Mouse (Mus musculus) layer of hippocampus, adult 2 months (tissue): ENCODE measurements around the gene Polr1a. TPM values are rescaled to one million over a fixed set of nuclear protein-coding genes. Genes with fewer than 3 reads are reported as not detected.

Experiments
- DNase-seq, 2 experiments: peaks; one replicate each; pipeline ENCODE4 v3.0.0; 2022; ENCODE audit warnings: low spot score in 2 of 2
- H3K27ac ChIP-seq: fragments of 200-600 bp; 2 replicates; pipeline ENCODE4 v1.8.1; 2022
- H3K4me3 ChIP-seq: fragments of 200-600 bp; 2 replicates; pipeline ENCODE4 v1.8.1; 2022; ENCODE audit warnings: mild to moderate bottlenecking
- CTCF ChIP-seq: fragments of 200-600 bp; conservative IDR thresholded peaks from 2 replicates; pipeline ENCODE4 v1.8.1; 2022; ENCODE audit warnings: antibody characterized with exemption, mild to moderate bottlenecking, moderate library complexity
- total RNA-seq, 2 experiments: library from RNA; stranded (reverse); gene quantifications; 2 replicates each; pipeline ENCODE4 v1.2.3; 2021

Polr1a gene
- total RNA-seq, 2 experiments from 2014 or later, result 33.7 to 35.4 TPM

- H3K4me3 ChIP-seq, result no peak overlapping the region
- no peak for DNase-seq
- H3K27ac ChIP-seq, result no peak overlapping the region
- no peak for TF ChIP-seq CTCF
These were observed 54.7 kb downstream of the Polr1a start for GRCm38 (mm10) chr6:71963561-71963960.

- TF ChIP-seq CTCF, result no peak
- H3K4me3 ChIP-seq, result no peak overlapping the region
- DNase-seq, result no peak
- no peak overlapping the region for H3K27ac ChIP-seq
These were observed 57.9 kb downstream of the Polr1a start for GRCm38 (mm10) chr6:71966683-71967303.

GRCm38 (mm10) chr6:71967847-71968246 is 59.0 kb downstream of the Polr1a start:
- TF ChIP-seq CTCF, result no peak
- H3K27ac ChIP-seq, result no peak overlapping the region
- no peak overlapping the region for H3K4me3 ChIP-seq
- no peak for DNase-seq

GRCm38 (mm10) chr6:71969459-71969858 is 60.6 kb downstream of the Polr1a start:
- no peak for TF ChIP-seq CTCF
- peak; percentile 58 to 66 for DNase-seq
- H3K27ac ChIP-seq, result peak overlapping the region; percentile 86
- H3K4me3 ChIP-seq, result no peak overlapping the region

- no peak for TF ChIP-seq CTCF
- Histone ChIP-seq H3K27ac (peak overlapping the region; percentile 86), H3K4me3 (no peak overlapping the region)
- no peak for DNase-seq
These were observed 61.3 kb downstream of the Polr1a start for GRCm38 (mm10) chr6:71970154-71970553.

GRCm38 (mm10) chr6:71976592-71976991 is 67.7 kb downstream of the Polr1a start:
- Histone ChIP-seq H3K4me3 (no peak overlapping the region), H3K27ac (no peak overlapping the region)
- no peak for TF ChIP-seq CTCF
- no peak for DNase-seq

GRCm38 (mm10) chr6:71980165-71980564 is 71.3 kb downstream of the Polr1a start:
- no peak for DNase-seq
- H3K27ac ChIP-seq, result peak overlapping the region; percentile 71
- no peak overlapping the region for H3K4me3 ChIP-seq
- no peak for TF ChIP-seq CTCF

- Histone ChIP-seq H3K4me3 (no peak overlapping the region), H3K27ac (peak overlapping the region; percentile 71)
- no peak for DNase-seq
- TF ChIP-seq CTCF, result no peak
These were observed 71.7 kb downstream of the Polr1a start for GRCm38 (mm10) chr6:71980587-71980986.

- Histone ChIP-seq H3K27ac (peak overlapping the region; percentile 71), H3K4me3 (no peak overlapping the region)
- TF ChIP-seq CTCF, result no peak
- peak; percentile 34 to 47 for DNase-seq
These were observed 72.6 kb downstream of the Polr1a start for GRCm38 (mm10) chr6:71981450-71981849.

- TF ChIP-seq CTCF, result no peak
- Histone ChIP-seq H3K27ac (no peak overlapping the region), H3K4me3 (no peak overlapping the region)
- no peak for DNase-seq
These were observed 77.1 kb downstream of the Polr1a start for GRCm38 (mm10) chr6:71985984-71986383.

GRCm38 (mm10) chr6:71987546-71988248 is 78.8 kb downstream of the Polr1a start:
- TF ChIP-seq CTCF, result no peak
- Histone ChIP-seq H3K4me3 (no peak overlapping the region), H3K27ac (no peak overlapping the region)
- no peak for DNase-seq

GRCm38 (mm10) chr6:71989647-71990351 is 80.9 kb downstream of the Polr1a start:
- peak overlapping the region; percentile 83 for H3K27ac ChIP-seq
- no peak for DNase-seq
- no peak for TF ChIP-seq CTCF
- no peak overlapping the region for H3K4me3 ChIP-seq

GRCm38 (mm10) chr6:71990371-71990837 is 81.6 kb downstream of the Polr1a start:
- no peak for TF ChIP-seq CTCF
- no peak overlapping the region for H3K4me3 ChIP-seq
- H3K27ac ChIP-seq, result peak overlapping the region; percentile 83
- DNase-seq, result no peak
